Mouse (Mus musculus) stomach, postnatal 0 days (tissue): ENCODE results near the gene Nrf1. TPM values are rescaled to one million over a fixed set of nuclear protein-coding genes. Genes with fewer than 3 reads are reported as not detected.

Experiments
- ATAC-seq: fragments of 200-750 bp; cut with Nextera tagmentation; 2 replicates; pipeline ENCODE4 v1.8.0; 2017; ENCODE audit not compliant: low FRiP score, low TSS enrichment
- DNase-seq: peaks from one replicate; pipeline ENCODE4 v3.0.0-alpha.2; 2016; ENCODE audit warnings: low spot score
- H3K27ac ChIP-seq: fragments of 300-500 bp; sonication (generic); replicated peaks from 2 replicates; pipeline ENCODE4 v1.5.1; 2014; ENCODE audit warnings: mild to moderate bottlenecking, control low read depth
- H3K27me3 ChIP-seq: fragments of 300-500 bp; sonication (generic); 2 replicates; pipeline ENCODE4 v1.6.1; 2014; ENCODE audit warnings: low read length; ENCODE audit not compliant: control insufficient read depth, insufficient read depth
- H3K36me3 ChIP-seq: fragments of 300-500 bp; sonication (generic); 2 replicates; pipeline ENCODE4 v1.6.1; 2014; ENCODE audit warnings: low read length, mixed read lengths; ENCODE audit not compliant: control insufficient read depth, insufficient read depth
- H3K4me1 ChIP-seq: fragments of 300-500 bp; sonication (generic); replicated peaks from 2 replicates; pipeline ENCODE4 v1.6.1; 2014; ENCODE audit warnings: antibody characterized with exemption; ENCODE audit not compliant: control insufficient read depth, insufficient read depth
- H3K4me2 ChIP-seq: fragments of 300-500 bp; sonication (generic); replicated peaks from 2 replicates; pipeline ENCODE4 v1.6.1; 2014; ENCODE audit warnings: low read depth, mild to moderate bottlenecking, control low read depth, moderate library complexity
- H3K4me3 ChIP-seq: fragments of 300-500 bp; sonication (generic); 2 replicates; pipeline ENCODE4 v1.5.1; 2014; ENCODE audit warnings: low read depth, low read length, control low read depth
- H3K9ac ChIP-seq: fragments of 300-500 bp; sonication (generic); 2 replicates; pipeline ENCODE4 v1.6.1; 2014; ENCODE audit warnings: mild to moderate bottlenecking, low read length, control low read depth, mixed read lengths
- H3K9me3 ChIP-seq: fragments of 300-500 bp; sonication (generic); 2 replicates; pipeline ENCODE4 v1.6.1; 2016; ENCODE audit warnings: low read length; ENCODE audit not compliant: control insufficient read depth
- CTCF ChIP-seq: IDR thresholded peaks from 2 replicates; pipeline ENCODE4 v1.5.1; 2016; ENCODE audit warnings: antibody characterized with exemption, low read depth, mild to moderate bottlenecking, moderate library complexity
- EP300 ChIP-seq: optimal IDR thresholded peaks from 2 replicates; pipeline ENCODE3; 2016; ENCODE audit warnings: antibody characterized with exemption
- WGBS: fragments of 180-500 bp; shearing (Covaris S2); extraction: QIAGEN DNeasy Blood & Tissue Kit; methylation state at CpG from one replicate; pipeline ENCODE4 v1.1.7; 2014; 5-methylcytosine and 5-hydroxymethylcytosine counted together
- polyA plus RNA-seq: library from polyadenylated mRNA; unstranded; fragments of >200 nt; fragmentation: Nextera tagmentation; extraction: Ambion mirVana; gene quantifications from 2 replicates; pipeline ENCODE4 v1.2.1, GENCODE M21; 2015

The Nrf1 gene
- polyA plus RNA-seq, 1 experiment from 2014 or later, result 15.1 TPM

- DNase-seq (no peak), ATAC-seq (no peak)
- Histone ChIP-seq H3K4me3 (no peak overlapping the region), H3K27me3 (no peaks in the 10 kb centered on the region), H3K27ac (no peak overlapping the region), H3K4me2 (no peak overlapping the region), H3K4me1 (no peaks in the 10 kb centered on the region), H3K36me3 (peaks cover 8% of the 10 kb centered on the region; the same call in 1 of the 2 replicates), H3K9me3 (no peaks in the 10 kb centered on the region), H3K9ac (no peak overlapping the region)
- TF ChIP-seq CTCF (no peak), EP300 (no peak)
- 72% methylated on average over 2 of the region's 2 CpGs for WGBS
These were observed 59.7 kb downstream of the Nrf1 start for GRCm38 (mm10) chr6:30107456-30107855.

- Histone ChIP-seq H3K27ac (no peak overlapping the region), H3K4me2 (no peak overlapping the region), H3K27me3 (no peaks in the 10 kb centered on the region), H3K9ac (no peak overlapping the region), H3K4me3 (no peak overlapping the region), H3K9me3 (no peaks in the 10 kb centered on the region), H3K4me1 (no peaks in the 10 kb centered on the region), H3K36me3 (peaks cover 5% of the 10 kb centered on the region; the same call in 1 of the 2 replicates)
- DNase-seq (no peak), ATAC-seq (no peak)
- WGBS, result 92% methylated on average over 10 of the region's 10 CpGs
- TF ChIP-seq CTCF, result no peak
- TF ChIP-seq EP300, result no peak
These were observed 62.2 kb downstream of the Nrf1 start for GRCm38 (mm10) chr6:30109820-30110502.

DNA sequence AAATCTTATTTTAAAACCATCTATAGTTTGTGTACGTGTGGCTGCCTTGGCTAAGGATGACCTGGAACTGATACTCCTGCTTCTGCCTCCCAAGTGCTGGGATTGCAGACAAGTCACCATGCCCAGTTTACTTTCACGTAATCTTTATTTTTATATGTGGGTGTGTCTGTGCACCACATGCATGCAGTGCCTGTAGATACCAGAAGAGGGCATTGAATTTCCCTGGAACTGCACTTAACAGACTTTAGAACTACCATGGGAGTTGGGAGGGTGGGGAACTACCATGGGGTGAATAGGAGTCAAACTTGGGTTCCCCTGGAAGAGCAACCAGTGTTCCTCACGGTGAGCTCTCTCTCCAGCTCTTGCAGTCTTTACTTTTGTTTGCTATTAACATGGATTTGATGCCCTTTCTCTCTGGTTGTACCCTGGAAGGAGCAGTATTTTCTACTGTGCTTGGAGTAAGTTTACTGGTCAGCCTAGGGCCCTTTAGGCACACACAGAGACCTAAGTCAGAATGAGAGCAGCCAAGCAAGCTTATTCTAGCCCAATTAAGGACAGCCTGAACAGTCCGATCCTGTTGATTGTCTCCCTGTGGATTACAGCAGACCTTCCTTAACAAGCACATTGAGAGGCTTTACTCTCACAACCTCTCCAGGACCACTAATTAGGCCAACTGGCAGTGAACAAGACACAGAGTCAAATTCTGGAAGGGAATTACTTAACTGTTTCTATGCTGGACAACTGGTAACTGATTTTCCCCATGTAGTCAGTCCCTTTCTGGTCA, 64.8 kb downstream of the Nrf1 start:
- TF ChIP-seq CTCF, result peak; percentile 36
- TF ChIP-seq EP300, result no peak
- no peaks in the 10 kb centered on the region for H3K9me3 ChIP-seq
- DNase-seq (no peak), ATAC-seq (no peak)
- no peaks in the 10 kb centered on the region for H3K4me1 ChIP-seq
- 94% methylated on average over 4 of the region's 4 CpGs for WGBS
- no peak overlapping the region for H3K27ac ChIP-seq
- peaks cover 17% of the 10 kb centered on the region for H3K36me3 ChIP-seq
- H3K4me3 ChIP-seq, result no peak overlapping the region
- H3K27me3 ChIP-seq, result no peaks in the 10 kb centered on the region
- H3K9ac ChIP-seq, result no peak overlapping the region
- no peak overlapping the region for H3K4me2 ChIP-seq

- H3K36me3 ChIP-seq, result peaks cover 24% of the 10 kb centered on the region
- no peak for TF ChIP-seq CTCF
- no peak for TF ChIP-seq EP300
- no peak for ATAC-seq
- H3K4me3 ChIP-seq, result no peak overlapping the region
- H3K9me3 ChIP-seq, result no peaks in the 10 kb centered on the region
- 53% methylated on average over 2 of the region's 2 CpGs for WGBS
- H3K4me2 ChIP-seq, result no peak overlapping the region
- no peak overlapping the region for H3K27ac ChIP-seq
- H3K4me1 ChIP-seq, result no peaks in the 10 kb centered on the region
- no peak overlapping the region for H3K9ac ChIP-seq
- DNase-seq, result no peak
- no peaks in the 10 kb centered on the region for H3K27me3 ChIP-seq
These were observed 66.3 kb downstream of the Nrf1 start for GRCm38 (mm10) chr6:30114101-30114500.

DNA sequence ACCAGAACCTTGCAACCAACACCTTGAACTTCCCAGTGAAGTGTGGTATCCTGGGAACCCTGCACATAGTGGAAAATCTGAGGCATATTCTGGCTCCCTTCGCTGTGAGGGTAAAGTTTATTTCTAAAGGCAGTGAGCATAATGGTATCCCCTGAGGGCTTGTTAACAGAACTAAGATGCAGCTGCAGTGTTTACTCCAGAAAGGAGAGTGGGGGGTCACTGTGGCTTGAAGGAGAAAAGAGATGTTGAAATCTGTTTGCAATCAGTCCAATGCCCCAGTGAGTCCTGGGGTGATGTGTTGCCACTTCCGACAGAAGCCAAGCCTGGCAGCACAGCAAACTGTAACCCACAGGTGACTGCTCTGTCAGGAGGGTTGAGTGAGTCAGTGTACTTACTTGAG, 73.4 kb downstream of the Nrf1 start:
- TF ChIP-seq CTCF, result no peak
- no peak for TF ChIP-seq EP300
- Histone ChIP-seq H3K4me3 (no peak overlapping the region), H3K4me2 (no peak overlapping the region), H3K27me3 (no peaks in the 10 kb centered on the region), H3K36me3 (peaks cover 15% of the 10 kb centered on the region), H3K27ac (no peak overlapping the region), H3K4me1 (no peaks in the 10 kb centered on the region), H3K9me3 (no peaks in the 10 kb centered on the region), H3K9ac (no peak overlapping the region)
- DNase-seq (no peak), ATAC-seq (no peak)
- WGBS, result 68% methylated on average over 2 of the region's 2 CpGs

DNA sequence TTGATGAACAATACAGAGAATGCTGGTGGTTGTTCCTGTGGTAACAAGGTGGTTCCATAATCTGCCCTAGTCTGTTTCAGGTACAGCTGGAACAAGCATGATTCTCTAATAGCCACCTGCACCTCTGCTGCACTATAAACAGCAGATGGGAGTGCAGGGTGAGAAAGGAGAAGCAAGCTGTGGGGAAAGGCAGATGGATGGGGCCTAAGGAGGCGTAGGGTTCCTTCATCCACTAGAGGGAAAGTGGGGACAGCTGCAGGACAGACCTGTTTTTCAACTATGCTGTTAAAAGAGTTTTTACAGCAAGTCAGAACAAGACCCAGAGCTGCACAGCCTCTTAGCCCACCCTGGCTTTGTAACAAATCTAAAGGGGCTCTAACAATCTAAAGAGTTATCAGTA, 73.8 kb downstream of the Nrf1 start:
- H3K27me3 ChIP-seq, result no peaks in the 10 kb centered on the region
- no peak overlapping the region for H3K4me2 ChIP-seq
- peaks cover 12% of the 10 kb centered on the region for H3K36me3 ChIP-seq
- H3K4me3 ChIP-seq, result no peak overlapping the region
- ATAC-seq (no peak), DNase-seq (no peak)
- H3K9ac ChIP-seq, result no peak overlapping the region
- WGBS, result 77% methylated on average over 1 of the region's 1 CpGs
- TF ChIP-seq CTCF (peak; percentile 46), EP300 (no peak)
- no peaks in the 10 kb centered on the region for H3K4me1 ChIP-seq
- H3K27ac ChIP-seq, result no peak overlapping the region
- no peaks in the 10 kb centered on the region for H3K9me3 ChIP-seq
